In the genomic region with DNA sequence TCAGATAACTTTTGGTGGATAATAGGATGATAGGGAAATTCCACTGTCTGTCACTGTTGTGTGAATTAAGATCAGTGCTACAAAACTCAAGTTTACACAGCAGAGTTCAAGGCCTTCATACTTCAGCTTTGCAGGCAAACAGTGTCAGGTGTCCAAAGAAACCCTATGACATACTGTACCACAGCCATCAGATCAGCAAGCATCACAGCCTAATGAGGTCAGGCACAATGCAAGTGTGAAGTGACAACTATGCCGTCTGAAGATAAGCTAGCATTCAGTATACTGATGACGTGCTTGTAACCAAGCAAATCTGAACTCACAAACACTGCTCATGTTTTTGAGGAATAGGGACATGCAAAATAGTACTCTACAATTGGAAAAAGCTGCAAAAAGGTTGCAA, we compare ENCODE assay signal across 38 mouse cellular contexts. TPM values are rescaled to one million over a fixed set of nuclear protein-coding genes. Genes with fewer than 3 reads are reported as not detected.
"Had no signal": no experiment of that assay in that cellular context is flagged by ENCODE, and none has a peak within 500 bp of the region (broad histone marks: within the 10 kb centered on the region; RNA-seq: fewer than 3 reads in every experiment).

No protein-coding gene starts in this region.

- H3K27ac ChIP-seq: heart, embryonic 13.5 days; heart, embryonic 15.5 days; hindbrain, embryonic 13.5 days; hindbrain, embryonic 15.5 days; hindbrain, postnatal 0 days; kidney, embryonic 15.5 days; kidney, postnatal 0 days; limb, embryonic 13.5 days; limb, embryonic 15.5 days; liver, embryonic 12.5 days; liver, embryonic 14.5 days had no signal

- H3K27me3 ChIP-seq: heart, embryonic 13.5 days; heart, embryonic 15.5 days; hindbrain, embryonic 13.5 days; hindbrain, embryonic 15.5 days; kidney, embryonic 15.5 days; limb, embryonic 13.5 days; limb, embryonic 15.5 days; liver, embryonic 12.5 days had no signal

- H3K4me3 ChIP-seq: heart, embryonic 13.5 days; heart, embryonic 15.5 days; hindbrain, embryonic 13.5 days; hindbrain, embryonic 15.5 days; kidney, embryonic 15.5 days; limb, embryonic 13.5 days; limb, embryonic 15.5 days; liver, embryonic 12.5 days had no signal

- H3K4me1 ChIP-seq: heart, embryonic 13.5 days; heart, embryonic 15.5 days; hindbrain, embryonic 13.5 days; hindbrain, embryonic 15.5 days; kidney, embryonic 15.5 days; limb, embryonic 15.5 days had no signal

- DNase-seq: forebrain, postnatal 0 days; gastrocnemius, postnatal 14 days; gastrocnemius, postnatal 36 days; heart, adult 18-20 months; heart, postnatal 14 days; kidney, adult 11 months; kidney, adult 2 months; kidney, adult 9 months; kidney, postnatal 14 days; kidney, postnatal 36 days; layer of hippocampus, adult 9-11 months; layer of hippocampus, postnatal 36 days; left cerebral cortex, postnatal 4 days had no signal

- H3K4me2 ChIP-seq: heart, embryonic 13.5 days; heart, embryonic 15.5 days; hindbrain, embryonic 13.5 days; hindbrain, embryonic 15.5 days; kidney, embryonic 15.5 days; limb, embryonic 13.5 days; limb, embryonic 15.5 days; liver, embryonic 12.5 days had no signal

- H3K9me3 ChIP-seq: heart, embryonic 13.5 days; heart, embryonic 15.5 days; hindbrain, embryonic 13.5 days; hindbrain, embryonic 15.5 days; kidney, embryonic 15.5 days; limb, embryonic 13.5 days; limb, embryonic 15.5 days; liver, embryonic 12.5 days had no signal

- H3K9ac ChIP-seq: forebrain, postnatal 0 days; heart, embryonic 13.5 days; heart, embryonic 15.5 days; hindbrain, embryonic 13.5 days; hindbrain, embryonic 15.5 days; kidney, embryonic 15.5 days; limb, embryonic 13.5 days; limb, embryonic 15.5 days; liver, embryonic 12.5 days; liver, embryonic 14.5 days had no signal

- ATAC-seq: forebrain, postnatal 0 days; hindbrain, postnatal 0 days; intestine, embryonic 16.5 days; liver, embryonic 12.5 days had no signal

RNA-seq across cellular contexts. Expression of a gene that starts 43.1 kb away (rescaled TPM):
- total RNA-seq: forebrain, postnatal 0 days; gastrocnemius, adult 18-20 months; gastrocnemius, adult 8-10 months; gastrocnemius, postnatal 14 days; gastrocnemius, postnatal 36 days; heart, adult 18-20 months; heart, postnatal 14 days; hematopoietic stem cell, adult 5-6 weeks; hindbrain, postnatal 0 days; layer of hippocampus, adult 18-20 months; layer of hippocampus, adult 8-10 months; layer of hippocampus, postnatal 14 days; layer of hippocampus, postnatal 36 days; left cerebral cortex, adult 18-20 months; left cerebral cortex, adult 8-10 months; left cerebral cortex, postnatal 10 days; left cerebral cortex, postnatal 25 days; left cerebral cortex, postnatal 4 days; liver, adult 2 months had no signal
- polyA plus RNA-seq: forebrain, postnatal 0 days; gonadal fat pad, adult 2 months; heart, embryonic 15.5 days; hindbrain, embryonic 13.5 days; hindbrain, embryonic 15.5 days; hindbrain, postnatal 0 days; kidney, adult 2 months; kidney, embryonic 15.5 days; kidney, postnatal 0 days; liver, adult 2 months; liver, embryonic 16.5 days had no signal
